Mouse (Mus musculus) liver, adult 2 months (tissue): ENCODE measurements around the gene Lancl2. TPM values are rescaled to one million over a fixed set of nuclear protein-coding genes. Genes with fewer than 3 reads are reported as not detected.
A peak's percentile ranks its signal among the peaks of the same experiment; 100 is the strongest.

Experiments
- DNase-seq: peaks from one replicate; pipeline ENCODE4 v3.0.0-alpha.2; 2011; ENCODE audit warnings: low read depth, low spot score; ENCODE audit errors: extremely low read depth
- H3K27ac ChIP-seq: fragments of 200-500 bp; replicated peaks from 2 replicates; pipeline ENCODE4 v1.5.1; 2012; ENCODE audit warnings: low read depth, mild to moderate bottlenecking, control low read depth, inconsistent platforms, low read length; ENCODE audit not compliant: insufficient read depth
- H3K27me3 ChIP-seq: fragments of 200-500 bp; 2 replicates; pipeline ENCODE4 v1.6.1; 2012; ENCODE audit warnings: mild to moderate bottlenecking, moderate library complexity, low read length, inconsistent platforms; ENCODE audit not compliant: control insufficient read depth, insufficient read depth
- H3K36me3 ChIP-seq: fragments of 200-500 bp; 2 replicates; pipeline ENCODE4 v1.6.1; 2012; ENCODE audit warnings: low read length, inconsistent platforms; ENCODE audit not compliant: control insufficient read depth, insufficient read depth
- H3K4me1 ChIP-seq: fragments of 200-500 bp; 2 replicates; pipeline ENCODE4 v1.6.1; 2011; ENCODE audit warnings: low read length; ENCODE audit not compliant: control insufficient read depth, insufficient read depth
- H3K4me3 ChIP-seq: fragments of 200-500 bp; 2 replicates; pipeline ENCODE4 v1.5.1; 2011; ENCODE audit warnings: low read depth, mild to moderate bottlenecking, control low read depth, low read length, moderate library complexity; ENCODE audit not compliant: insufficient read depth
- H3K79me2 ChIP-seq: fragments of 200-500 bp; 2 replicates; pipeline ENCODE4 v1.6.1; 2012; ENCODE audit warnings: inconsistent platforms, mild to moderate bottlenecking, low read length, moderate library complexity; ENCODE audit not compliant: control insufficient read depth, insufficient read depth
- H3K9ac ChIP-seq: fragments of 200-500 bp; 2 replicates; pipeline ENCODE4 v1.6.1; 2012; ENCODE audit warnings: low read depth, mild to moderate bottlenecking, control low read depth, inconsistent platforms, low read length
- CTCF ChIP-seq: fragments of 200-500 bp; IDR thresholded peaks from 2 replicates; pipeline ENCODE4 v1.5.1; 2011; ENCODE audit warnings: low read depth, low read length, control low read depth
- POLR2A ChIP-seq: fragments of 200-500 bp; IDR thresholded peaks from 2 replicates; pipeline ENCODE4 v1.6.1; 2011; ENCODE audit warnings: low read length, control low read depth; ENCODE audit not compliant: insufficient read depth; ENCODE audit errors: extremely low read depth
- WGBS: fragments of 180-500 bp; shearing (Covaris S2); methylation state at CpG from one replicate; pipeline ENCODE4 v1.1.7; 2018; 5-methylcytosine and 5-hydroxymethylcytosine counted together
- polyA plus RNA-seq: library from polyadenylated mRNA; depleted of rRNA; stranded (reverse); fragments of >200 nt; gene quantifications from 2 replicates; pipeline ENCODE4 v1.2.3, GENCODE M21; 2012; rRNA removed
- total RNA-seq: library from RNA; depleted of rRNA; stranded (reverse); fragments of >200 nt; gene quantifications from 2 replicates; pipeline ENCODE4 v1.2.3, GENCODE M21; 2014; rRNA removed

The Lancl2 gene
- total RNA-seq (7.5 and 7.7 TPM in 2 replicates), polyA plus RNA-seq (1.5 and 3.2 TPM in 2 replicates)

DNA sequence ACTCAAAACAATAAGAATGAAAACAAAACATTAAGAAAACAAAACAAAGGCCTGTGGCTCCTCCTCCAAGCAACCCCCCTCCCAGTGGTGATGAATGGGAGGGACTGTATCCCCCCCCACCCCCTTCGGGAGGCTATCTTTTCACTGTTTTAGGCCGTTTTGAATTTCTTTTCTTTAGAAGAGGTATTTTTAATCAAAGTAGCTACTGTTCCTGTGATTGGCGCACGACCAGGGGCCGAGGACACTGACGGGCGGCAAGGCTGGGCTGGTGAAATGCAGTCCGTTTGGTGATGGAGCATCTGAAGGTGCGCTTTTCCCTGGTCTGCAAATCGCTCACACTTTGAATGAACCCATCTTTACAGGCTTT lies at the start of gene Lancl2:
Gene Lancl2 (plus strand): TSS at position 165 of the 367 bp plus-strand sequence.
- TF ChIP-seq CTCF (no peak), POLR2A (no peak)
- Histone ChIP-seq H3K79me2 (peaks cover 2% of the 10 kb centered on the region; the same call in 1 of the 2 replicates), H3K4me1 (peaks cover 2% of the 10 kb centered on the region; the same call in 1 of the 2 replicates), H3K27me3 (no peaks in the 10 kb centered on the region), H3K36me3 (no peaks in the 10 kb centered on the region), H3K9ac (peak within 1 kb of the TSS; percentile 83), H3K4me3 (peak within 1 kb of the TSS; percentile 85), H3K27ac (peak within 1 kb of the TSS; percentile 91)
- WGBS: under 1% methylated on average over 10 of the region's 10 CpGs
- DNase-seq: no peak

DNA sequence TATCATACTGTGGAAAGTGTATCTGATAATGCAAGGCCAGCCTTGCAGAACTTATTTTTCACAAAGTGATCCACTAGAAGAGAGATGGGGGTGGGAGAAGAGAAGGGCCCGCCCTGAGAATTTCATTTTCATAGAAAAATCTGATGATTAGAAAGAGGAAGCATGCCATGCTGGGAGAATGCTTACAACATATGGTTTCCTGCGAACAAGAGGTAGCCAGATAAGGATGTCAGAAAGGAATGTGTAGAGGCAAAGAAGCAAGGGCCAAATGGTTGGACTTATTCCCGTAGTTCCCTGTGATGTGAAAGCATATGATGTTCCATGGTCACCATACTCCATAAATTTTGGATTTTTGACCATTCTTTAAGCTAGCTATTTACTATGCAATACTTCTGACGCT lies 41.0 kb upstream of the Lancl2 start:
- DNase-seq: no peak
- no peak for TF ChIP-seq CTCF
- no peak for TF ChIP-seq POLR2A
- no peak overlapping the region for H3K4me3 ChIP-seq
- no peak overlapping the region for H3K27ac ChIP-seq
- no peaks in the 10 kb centered on the region for H3K4me1 ChIP-seq
- no peaks in the 10 kb centered on the region for H3K79me2 ChIP-seq
- no peaks in the 10 kb centered on the region for H3K27me3 ChIP-seq
- 84% methylated on average over 4 of the region's 4 CpGs for WGBS
- H3K9ac ChIP-seq: no peak overlapping the region
- peaks cover 6% of the 10 kb centered on the region; the same call in 1 of the 2 replicates for H3K36me3 ChIP-seq

DNA sequence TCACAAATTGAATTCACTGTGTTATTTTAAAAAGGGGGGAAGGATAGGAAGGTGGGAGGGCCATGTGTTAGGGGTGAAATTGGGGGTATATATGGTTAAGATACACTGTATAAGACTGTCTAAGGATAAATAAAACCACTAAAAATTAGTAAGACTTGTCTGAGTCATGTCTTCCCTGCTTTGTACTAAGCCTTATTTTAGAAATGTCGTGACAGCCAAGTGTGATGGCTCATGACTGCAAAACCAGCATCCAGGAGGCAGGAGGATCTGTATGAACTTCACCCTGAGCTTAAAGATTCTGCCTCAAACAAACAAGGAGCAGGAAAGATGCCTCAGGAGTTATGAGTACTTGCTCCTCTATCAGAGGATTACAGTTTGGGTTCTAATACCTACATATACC lies 18.2 kb upstream of the Lancl2 start:
- no peaks in the 10 kb centered on the region for H3K27me3 ChIP-seq
- no peaks in the 10 kb centered on the region for H3K4me1 ChIP-seq
- no peak for DNase-seq
- no peak overlapping the region for H3K27ac ChIP-seq
- no peak overlapping the region for H3K4me3 ChIP-seq
- peaks cover 19% of the 10 kb centered on the region for H3K36me3 ChIP-seq
- H3K9ac ChIP-seq: no peak overlapping the region
- TF ChIP-seq CTCF: no peak
- TF ChIP-seq POLR2A: no peak
- no peaks in the 10 kb centered on the region for H3K79me2 ChIP-seq
- WGBS: 95% methylated on average over 1 of the region's 1 CpGs

DNA sequence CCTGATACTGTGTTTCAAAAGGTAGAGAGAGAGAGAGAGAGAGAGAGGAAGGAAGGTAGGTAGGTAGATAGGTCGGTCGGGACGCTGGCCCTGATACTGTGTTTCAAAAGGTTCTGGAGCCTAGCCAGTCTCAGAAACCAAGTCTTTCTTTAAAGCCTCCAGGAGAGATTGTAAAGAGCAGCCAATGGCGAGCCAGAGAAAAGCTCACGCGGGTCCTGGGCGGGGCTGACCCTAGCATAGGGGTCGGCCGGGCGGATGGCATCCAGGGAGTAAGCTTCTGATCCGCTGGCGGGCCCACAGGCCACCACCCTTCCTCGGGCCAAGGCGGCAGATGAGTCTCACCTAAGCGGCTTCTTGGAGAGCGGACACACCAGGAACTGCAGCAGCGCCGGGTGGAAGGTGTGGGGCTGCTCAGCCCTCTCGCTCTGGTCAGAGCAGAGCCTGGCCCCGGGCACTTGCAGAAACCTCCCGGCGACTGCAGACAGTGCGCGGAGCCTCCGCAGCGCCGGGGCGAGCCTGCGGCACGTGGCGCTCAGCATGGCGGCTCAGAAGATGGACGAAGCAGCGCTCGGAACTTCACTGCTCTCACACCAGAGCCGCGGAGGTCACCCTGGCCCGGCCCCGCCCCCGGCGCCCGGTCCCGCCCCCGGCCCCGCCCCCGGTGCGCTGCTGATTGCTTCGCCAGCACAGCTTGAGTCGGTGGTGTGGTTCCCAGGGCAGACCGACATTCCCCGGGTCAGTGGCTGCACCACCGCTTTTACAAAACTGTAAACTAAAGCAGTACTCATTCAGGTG lies 10.7 kb upstream of the Lancl2 start, which contains the start of gene Pyurf:
Gene Pyurf (minus strand): TSS at position 612 of the 795 bp plus-strand sequence.
- Histone ChIP-seq H3K27me3 (no peaks in the 10 kb centered on the region), H3K9ac (peak within 1 kb of the TSS; percentile 90), H3K27ac (peak within 1 kb of the TSS; percentile 97), H3K36me3 (peaks cover 20% of the 10 kb centered on the region; the same call in 1 of the 2 replicates), H3K4me3 (peak within 1 kb of the TSS; percentile 93), H3K4me1 (0 out of 2 replicates have a peak, but pooled peaks cover 2% of the 10 kb centered on the region), H3K79me2 (no peaks in the 10 kb centered on the region)
- peak; percentile 95 for DNase-seq
- peak; percentile 68 for TF ChIP-seq POLR2A
- no peak for TF ChIP-seq CTCF
- under 1% methylated on average over 52 of the region's 52 CpGs for WGBS

DNA sequence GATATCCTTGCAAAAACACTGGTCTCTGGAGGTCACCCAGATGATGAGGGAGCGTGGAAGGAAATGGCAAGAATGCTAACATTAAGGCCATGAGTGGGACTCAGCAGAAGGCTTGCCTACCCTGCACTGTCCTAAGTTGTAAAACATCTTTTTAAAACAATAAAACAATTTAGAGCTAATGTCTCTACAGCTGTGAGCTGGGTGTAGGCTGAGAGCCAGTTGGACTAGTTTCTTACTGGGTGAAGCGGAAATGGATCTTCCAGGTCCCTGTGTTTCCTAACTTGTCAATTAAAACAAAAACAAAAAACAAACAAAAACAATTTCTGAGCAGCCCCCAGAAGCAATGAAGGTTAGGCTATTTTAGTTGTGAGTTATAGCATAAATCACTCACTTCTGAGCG lies 9.2 kb upstream of the Lancl2 start:
- no peak overlapping the region for H3K4me3 ChIP-seq
- H3K4me1 ChIP-seq: 0 out of 2 replicates have a peak, but pooled peaks cover 2% of the 10 kb centered on the region
- H3K27me3 ChIP-seq: no peaks in the 10 kb centered on the region
- H3K79me2 ChIP-seq: no peaks in the 10 kb centered on the region
- no peak for DNase-seq
- H3K36me3 ChIP-seq: peaks cover 16% of the 10 kb centered on the region; the same call in 1 of the 2 replicates
- WGBS: 91% methylated on average over 3 of the region's 3 CpGs
- TF ChIP-seq POLR2A (no peak), CTCF (no peak)
- no peak overlapping the region for H3K9ac ChIP-seq
- H3K27ac ChIP-seq: no peak overlapping the region

DNA sequence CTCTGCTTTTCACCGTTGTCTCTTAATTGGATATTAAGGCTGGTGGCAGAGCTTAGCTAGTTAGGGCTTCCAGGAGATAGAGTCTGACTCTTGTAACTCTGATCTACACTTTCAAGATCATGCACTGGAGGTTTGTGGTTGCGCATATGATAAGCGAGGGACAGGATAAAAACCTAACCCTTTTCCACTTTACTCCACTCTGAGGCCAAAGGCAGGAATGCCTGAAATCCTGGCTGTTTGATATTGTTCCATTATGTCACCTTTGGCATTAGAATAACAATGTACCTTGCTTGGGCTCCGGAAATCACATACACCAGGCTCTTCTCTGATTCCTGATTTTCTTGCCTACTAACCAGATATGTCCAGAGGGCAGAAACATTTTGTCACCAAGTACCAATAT lies 654 bp upstream of the Lancl2 start:
- no peaks in the 10 kb centered on the region for H3K36me3 ChIP-seq
- H3K79me2 ChIP-seq: peaks cover 2% of the 10 kb centered on the region; the same call in 1 of the 2 replicates
- no peak overlapping the region for H3K9ac ChIP-seq
- no peak for TF ChIP-seq CTCF
- no peak for TF ChIP-seq POLR2A
- no peak for DNase-seq
- 82% methylated on average over 4 of the region's 4 CpGs for WGBS
- H3K27ac ChIP-seq: no peak overlapping the region
- no peak overlapping the region for H3K4me3 ChIP-seq
- peaks cover 2% of the 10 kb centered on the region; the same call in 1 of the 2 replicates for H3K4me1 ChIP-seq
- H3K27me3 ChIP-seq: no peaks in the 10 kb centered on the region
